Mouse (Mus musculus) MEL (cell line): ENCODE data around the gene Sox5.

Source experiments
- CTCF ChIP-seq, 3 experiments: IDR thresholded peaks in 2 of 3; conservative IDR thresholded peaks in 1 of 3; 2 replicates each; pipeline ENCODE4 v1.5.1; 2011 to 2012; ENCODE audit warnings: low read length in 3 of 3, low read depth in 2 of 3, mild to moderate bottlenecking in 2 of 3, improper control_type of control experiment in 1 of 3, inconsistent platforms in 1 of 3, mixed read lengths in 1 of 3, moderate library complexity in 1 of 3; ENCODE audit not compliant: control insufficient read depth in 1 of 3, insufficient read depth in 1 of 3, poor library complexity in 1 of 3, severe bottlenecking in 1 of 3
- GABPA ChIP-seq: IDR thresholded peaks from 2 replicates; pipeline ENCODE4 v1.6.1; 2012; ENCODE audit warnings: low read depth, mild to moderate bottlenecking, inconsistent platforms, low read length, improper control_type of control experiment, moderate library complexity
- JUND ChIP-seq: IDR thresholded peaks from 2 replicates; pipeline ENCODE4 v1.6.1; 2011; ENCODE audit warnings: low read depth, mild to moderate bottlenecking, improper control_type of control experiment, low read length
- MAFK ChIP-seq: IDR thresholded peaks from 2 replicates; pipeline ENCODE4 v1.6.1; 2011; ENCODE audit warnings: low read depth, mild to moderate bottlenecking, low read length, improper control_type of control experiment, borderline replicate concordance
- MAZ ChIP-seq: IDR thresholded peaks from 2 replicates; pipeline ENCODE4 v1.6.1; 2012; ENCODE audit warnings: low read depth, mild to moderate bottlenecking, inconsistent platforms, low read length, improper control_type of control experiment
- MYC ChIP-seq: IDR thresholded peaks from 2 replicates; pipeline ENCODE4 v1.6.1; 2011; ENCODE audit warnings: low read depth, mild to moderate bottlenecking, low read length, improper control_type of control experiment, moderate library complexity
- NELFE ChIP-seq: IDR thresholded peaks from 2 replicates; pipeline ENCODE4 v1.6.1; 2011; ENCODE audit warnings: low read depth, low read length, improper control_type of control experiment
- POLR2A ChIP-seq, 2 experiments: IDR thresholded peaks; 2 replicates each; pipeline ENCODE4 v1.6.1; 2011 to 2012; ENCODE audit warnings: low read length in 2 of 2, mild to moderate bottlenecking in 2 of 2, control low read depth in 1 of 2, improper control_type of control experiment in 1 of 2, low read depth in 1 of 2, moderate library complexity in 1 of 2; ENCODE audit not compliant: control insufficient read depth in 1 of 2, insufficient read depth in 1 of 2, poor library complexity in 1 of 2

- no peak for TF ChIP-seq CTCF (IDR thresholded peaks at IDR 0.05 in 2 of 3, conservative IDR thresholded peaks at IDR 0.05 in 1 of 3; ENCODE audit: control insufficient read depth in 1 of 3, insufficient read depth in 1 of 3, low read depth in 2 of 3, low read length in 3 of 3, poor library complexity in 1 of 3, severe bottlenecking in 1 of 3)
- no peak for TF ChIP-seq JUND
- no peak for TF ChIP-seq MYC
- TF ChIP-seq GABPA = no peak
- no peak for TF ChIP-seq MAZ
- TF ChIP-seq NELFE = no peak
- no peak for TF ChIP-seq POLR2A (IDR thresholded peaks at IDR 0.05; ENCODE audit: control insufficient read depth in 1 of 2, insufficient read depth in 1 of 2, low read depth in 1 of 2, low read length in 2 of 2, poor library complexity in 1 of 2)
- TF ChIP-seq MAFK = no peak
Observed at GRCm38 (mm10) chr6:144181083-144181866, 600.5 kb downstream of the Sox5 start.
